Mouse (Mus musculus) megakaryocyte, embryonic 14.5 days (primary cell): Measurements from ENCODE around the gene Vps45.

Experiments
- FLI1 ChIP-seq: IDR thresholded peaks from 2 replicates; pipeline ENCODE4 v1.6.1; 2012; ENCODE audit warnings: low read length, inconsistent platforms, mixed read lengths
- GATA1 ChIP-seq: IDR thresholded peaks from 3 replicates; pipeline ENCODE4 v1.6.1; 2012; ENCODE audit warnings: mixed read lengths, low read length, inconsistent platforms, borderline replicate concordance

GRCm38 (mm10) chr3:96043104-96043503 lies 15.2 kb downstream of the Vps45 start:
- no peak for TF ChIP-seq GATA1
- no peak for TF ChIP-seq FLI1
